Mouse (Mus musculus) forebrain, embryonic 12.5 days (tissue): ENCODE results near the gene Dyrk1a. TPM values are rescaled to one million over a fixed set of nuclear protein-coding genes. Genes with fewer than 3 reads are reported as not detected.

ENCODE experiments used
- ATAC-seq: fragments of 200-750 bp; cut with Nextera tagmentation; 2 replicates; pipeline ENCODE4 v1.8.0; 2017; ENCODE audit warnings: moderate TSS enrichment; ENCODE audit not compliant: low FRiP score
- H3K27ac ChIP-seq: fragments of 300-500 bp; sonication (generic); 2 replicates; pipeline ENCODE4 v1.5.1; 2016; ENCODE audit warnings: mild to moderate bottlenecking
- H3K27me3 ChIP-seq: fragments of 300-500 bp; sonication (generic); 2 replicates; pipeline ENCODE4 v1.6.1; 2016; ENCODE audit warnings: mild to moderate bottlenecking
- H3K36me3 ChIP-seq: fragments of 300-500 bp; sonication (generic); replicated peaks from 2 replicates; pipeline ENCODE4 v1.6.1; 2016; ENCODE audit warnings: mild to moderate bottlenecking
- H3K4me1 ChIP-seq: fragments of 300-500 bp; sonication (generic); 2 replicates; pipeline ENCODE4 v1.6.1; 2016
- H3K4me2 ChIP-seq: fragments of 300-500 bp; sonication (generic); 2 replicates; pipeline ENCODE4 v1.6.1; 2016; ENCODE audit warnings: mild to moderate bottlenecking, moderate library complexity
- H3K4me3 ChIP-seq: fragments of 300-500 bp; sonication (generic); replicated peaks from 2 replicates; pipeline ENCODE4 v1.5.1; 2016; ENCODE audit warnings: mild to moderate bottlenecking
- H3K9ac ChIP-seq: fragments of 300-500 bp; sonication (generic); 2 replicates; pipeline ENCODE4 v1.6.1; 2016; ENCODE audit warnings: mild to moderate bottlenecking
- H3K9me3 ChIP-seq: fragments of 300-500 bp; sonication (generic); 2 replicates; pipeline ENCODE4 v1.6.1; 2016
- whole genome bisulfite sequencing: fragments of 180-500 bp; shearing (Covaris S2); methylation state at CpG from one replicate; pipeline ENCODE4 v1.1.7; 2016; 5-methylcytosine and 5-hydroxymethylcytosine counted together
- polyA plus RNA-seq: library from polyadenylated mRNA; unstranded; fragments of >200 nt; fragmentation: Nextera tagmentation; extraction: Ambion mirVana; gene quantifications from 2 replicates; pipeline ENCODE4 v1.2.1, GENCODE M21; 2016

Gene Dyrk1a
- polyA plus RNA-seq, 1 experiment from 2014 or later, result 12.0 TPM

DNA sequence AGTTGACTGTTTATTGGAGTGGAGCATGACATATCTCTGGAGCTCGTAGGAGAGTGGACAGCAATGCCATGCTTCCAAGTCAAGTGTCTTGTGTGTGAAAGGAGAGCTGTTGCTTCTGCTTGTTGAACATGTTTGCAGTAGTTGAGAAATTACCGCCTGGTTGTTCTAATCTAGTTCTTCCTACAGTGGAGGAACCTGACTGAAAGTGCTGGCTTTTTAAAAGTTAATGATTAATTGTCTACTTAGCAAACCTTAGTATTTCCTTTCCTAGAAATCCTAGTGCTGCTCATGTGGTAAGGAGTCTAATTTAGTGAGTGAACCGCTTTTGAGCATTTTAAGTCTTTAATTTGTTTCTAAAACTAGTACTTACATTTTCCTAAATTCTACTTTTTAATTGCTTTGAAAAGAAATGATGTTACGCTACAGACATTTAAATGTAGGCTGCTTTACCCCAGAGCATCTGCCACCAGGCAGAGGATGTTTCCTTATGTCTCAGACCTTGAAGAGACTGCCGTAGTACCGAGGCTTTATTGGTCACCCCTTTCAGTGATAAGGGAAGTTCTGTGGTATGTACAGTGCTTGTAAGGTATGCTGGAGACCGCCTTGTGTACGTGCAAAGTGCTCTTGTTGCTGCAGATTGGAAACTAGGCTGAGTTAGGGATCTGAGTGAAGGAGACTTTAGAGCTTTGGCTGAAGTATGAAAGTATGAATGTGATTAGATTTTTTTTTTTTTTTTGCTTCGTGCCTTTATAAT lies 59.3 kb downstream of the Dyrk1a start:
- ATAC-seq, result no peak

DNA sequence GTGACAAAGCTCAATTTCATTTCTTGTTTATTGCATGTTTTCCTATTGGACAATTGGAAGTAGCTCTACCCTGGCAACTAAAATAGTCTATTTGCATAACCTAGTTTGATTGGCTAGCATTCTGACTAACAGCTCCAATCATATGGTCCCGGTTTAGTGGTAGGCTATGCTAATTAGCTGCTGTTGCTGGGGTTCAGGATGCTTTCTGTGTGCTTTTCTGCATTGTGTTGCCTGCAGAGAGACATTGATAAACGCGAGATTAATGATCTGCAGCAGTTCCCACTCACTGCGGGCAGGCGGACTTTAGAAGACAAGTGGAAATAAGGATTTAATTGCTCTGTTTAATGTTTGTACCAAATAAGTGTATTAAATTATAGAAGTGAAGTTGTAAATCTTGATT lies 62.2 kb downstream of the Dyrk1a start:
- H3K36me3 ChIP-seq, result no peaks in the 10 kb centered on the region; the same call in 1 of the 2 replicates
- H3K9ac ChIP-seq, result no peak overlapping the region
- H3K27ac ChIP-seq, result peak overlapping the region; percentile 31; the same call in 1 of the 2 replicates
- peaks cover 33% of the 10 kb centered on the region for H3K4me1 ChIP-seq
- WGBS, result 5% methylated on average over 5 of the region's 5 CpGs
- ATAC-seq, result peak; percentile 96
- H3K9me3 ChIP-seq, result no peaks in the 10 kb centered on the region
- H3K4me3 ChIP-seq, result no peak overlapping the region
- no peak overlapping the region for H3K4me2 ChIP-seq
- H3K27me3 ChIP-seq, result no peaks in the 10 kb centered on the region

More for the DNA sequence above, 59.3 kb downstream of the Dyrk1a start:
- WGBS, result 89% methylated on average over 9 of the region's 9 CpGs
- Histone ChIP-seq H3K4me1 (peaks cover 43% of the 10 kb centered on the region), H3K27ac (no peak overlapping the region), H3K4me2 (no peak overlapping the region), H3K36me3 (no peaks in the 10 kb centered on the region; the same call in 1 of the 2 replicates), H3K4me3 (no peak overlapping the region), H3K27me3 (no peaks in the 10 kb centered on the region), H3K9ac (no peak overlapping the region), H3K9me3 (no peaks in the 10 kb centered on the region)

DNA sequence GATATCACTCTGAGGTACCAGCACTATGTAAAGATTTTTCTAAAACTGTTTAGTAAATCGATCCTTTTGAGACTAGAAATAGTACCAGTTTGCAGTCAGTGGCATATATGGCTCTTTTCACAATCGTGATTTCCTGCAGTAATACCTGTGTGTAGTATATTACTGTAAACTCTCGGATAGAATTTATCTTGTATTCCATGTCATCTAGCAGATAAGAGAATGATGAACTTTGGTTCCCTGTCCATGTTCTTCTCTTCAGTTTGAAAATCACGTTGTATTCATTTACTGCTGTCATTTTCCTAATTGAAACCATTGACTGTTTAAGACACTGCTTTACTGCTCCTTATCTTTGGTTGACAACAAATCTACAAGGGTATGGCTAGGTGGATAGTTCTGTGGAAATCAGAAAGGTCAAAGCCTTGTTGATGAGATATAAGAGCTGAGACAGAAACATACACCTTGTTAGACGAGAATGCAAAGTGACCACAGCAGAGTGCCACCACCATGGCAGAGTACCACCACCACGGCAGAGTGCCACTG lies 62.7 kb downstream of the Dyrk1a start:
- no peaks in the 10 kb centered on the region for H3K9me3 ChIP-seq
- WGBS, result 79% methylated on average over 6 of the region's 6 CpGs
- H3K4me3 ChIP-seq, result no peak overlapping the region
- no peaks in the 10 kb centered on the region for H3K27me3 ChIP-seq
- peaks cover 32% of the 10 kb centered on the region for H3K4me1 ChIP-seq
- H3K4me2 ChIP-seq, result no peak overlapping the region
- 0 out of 2 replicates have a peak overlapping the region, but pooled peaks have one; percentile 26 for H3K27ac ChIP-seq
- H3K36me3 ChIP-seq, result no peaks in the 10 kb centered on the region
- no peak overlapping the region for H3K9ac ChIP-seq
- peak; percentile 12; the same call in 1 of the 2 replicates for ATAC-seq

DNA sequence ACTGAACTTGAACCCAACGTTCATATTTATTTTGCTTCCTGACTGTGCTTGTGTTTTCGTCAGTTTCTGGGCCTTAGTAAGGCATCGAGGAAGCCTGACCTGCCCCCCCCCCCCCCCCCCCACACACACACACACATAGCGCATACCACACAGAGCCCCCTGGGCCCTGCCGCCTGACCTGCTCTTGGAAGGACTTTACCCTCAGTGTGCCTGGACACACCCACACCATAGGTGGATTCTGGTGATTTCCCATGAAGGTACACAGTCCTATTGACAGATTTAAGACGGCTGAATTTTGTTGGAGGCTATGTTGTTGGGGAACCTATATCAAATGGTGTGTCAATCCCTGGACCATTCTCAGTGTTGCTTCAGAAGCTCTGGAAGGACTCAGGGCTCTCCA lies 63.2 kb downstream of the Dyrk1a start:
- Histone ChIP-seq H3K27me3 (no peaks in the 10 kb centered on the region), H3K9ac (no peak overlapping the region), H3K27ac (0 out of 2 replicates have a peak overlapping the region, but pooled peaks have one; percentile 26), H3K9me3 (no peaks in the 10 kb centered on the region), H3K4me1 (peaks cover 28% of the 10 kb centered on the region), H3K4me3 (no peak overlapping the region), H3K4me2 (no peak overlapping the region), H3K36me3 (no peaks in the 10 kb centered on the region)
- ATAC-seq, result no peak
- 83% methylated on average over 6 of the region's 6 CpGs for WGBS

DNA sequence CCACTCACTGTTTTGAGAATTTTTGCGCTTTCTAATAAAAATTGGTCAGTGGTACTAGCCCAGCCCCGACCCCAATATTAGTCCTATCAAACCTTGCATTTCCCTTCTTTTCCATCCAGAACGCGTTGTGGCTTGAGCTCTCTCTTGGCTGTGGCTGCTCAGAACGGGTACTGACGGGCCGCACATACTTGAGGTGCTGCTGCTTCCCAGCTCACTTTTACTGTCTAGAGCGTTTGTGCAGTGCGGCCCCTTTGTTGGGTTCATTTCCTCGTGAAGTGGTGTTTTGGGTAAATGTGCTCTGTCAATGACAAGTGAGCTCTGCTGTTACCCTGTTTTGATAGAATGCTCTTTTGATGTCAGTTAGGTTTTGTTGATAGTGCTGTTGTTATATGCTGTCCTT lies 67.6 kb downstream of the Dyrk1a start:
- 0 out of 2 replicates have a peak overlapping the region, but pooled peaks have one; percentile 32 for H3K27ac ChIP-seq
- no peak overlapping the region for H3K4me3 ChIP-seq
- no peak for ATAC-seq
- H3K4me1 ChIP-seq, result peaks cover 16% of the 10 kb centered on the region
- no peak overlapping the region for H3K9ac ChIP-seq
- peaks cover 9% of the 10 kb centered on the region; the same call in 1 of the 2 replicates for H3K36me3 ChIP-seq
- H3K4me2 ChIP-seq, result no peak overlapping the region
- no peaks in the 10 kb centered on the region for H3K27me3 ChIP-seq
- no peaks in the 10 kb centered on the region for H3K9me3 ChIP-seq
- WGBS, result 72% methylated on average over 10 of the region's 10 CpGs

DNA sequence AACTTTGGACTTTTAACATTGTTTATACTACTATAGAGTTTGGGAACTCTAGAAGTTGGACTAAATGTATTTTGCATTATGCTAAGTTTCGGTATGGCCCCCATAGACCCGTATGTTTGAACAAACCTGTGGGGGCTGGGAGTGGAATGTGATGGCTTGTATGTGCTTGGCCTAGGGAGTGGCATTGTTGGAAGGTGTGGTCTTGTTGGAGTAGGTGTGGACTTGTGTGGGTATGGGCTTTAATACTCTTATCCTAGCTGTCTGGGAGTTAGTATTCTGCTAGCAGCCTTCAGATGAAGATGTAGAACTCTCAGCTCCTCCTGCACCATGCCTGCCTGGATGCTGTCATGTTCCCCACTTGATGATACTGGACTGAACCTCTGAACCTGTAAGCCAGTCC lies 72.0 kb downstream of the Dyrk1a start:
- WGBS, result 95% methylated on average over 2 of the region's 2 CpGs
- no peak overlapping the region for H3K4me3 ChIP-seq
- H3K4me1 ChIP-seq, result peaks cover 4% of the 10 kb centered on the region; the same call in 1 of the 2 replicates
- no peaks in the 10 kb centered on the region for H3K27me3 ChIP-seq
- H3K9me3 ChIP-seq, result no peaks in the 10 kb centered on the region
- H3K4me2 ChIP-seq, result no peak overlapping the region
- peaks cover 9% of the 10 kb centered on the region; the same call in 1 of the 2 replicates for H3K36me3 ChIP-seq
- no peak for ATAC-seq
- H3K27ac ChIP-seq, result no peak overlapping the region
- H3K9ac ChIP-seq, result no peak overlapping the region

DNA sequence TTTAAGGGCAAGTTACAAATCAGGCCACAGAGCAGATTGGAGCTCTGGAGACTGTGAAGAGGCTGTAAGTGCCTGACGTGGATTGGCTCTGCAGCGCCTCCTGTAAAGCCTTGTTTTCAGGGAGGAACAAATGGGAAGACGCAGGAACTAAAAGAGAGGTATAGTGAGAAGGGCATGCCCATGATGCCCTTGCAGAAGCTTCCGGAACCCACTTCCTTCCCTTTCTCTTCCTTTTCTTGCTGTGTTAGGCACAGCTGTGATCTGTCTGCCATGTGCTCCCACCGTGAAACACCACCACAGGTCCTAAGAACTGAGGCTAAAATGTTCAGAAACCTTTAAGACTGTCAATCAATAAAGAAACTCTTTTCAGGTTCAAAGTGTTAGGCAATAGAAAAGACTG lies 77.3 kb downstream of the Dyrk1a start:
- 80% methylated on average over 5 of the region's 5 CpGs for WGBS
- no peak overlapping the region for H3K9ac ChIP-seq
- no peak overlapping the region for H3K27ac ChIP-seq
- ATAC-seq, result no peak
- H3K9me3 ChIP-seq, result no peaks in the 10 kb centered on the region
- no peak overlapping the region for H3K4me3 ChIP-seq
- H3K27me3 ChIP-seq, result no peaks in the 10 kb centered on the region
- H3K4me2 ChIP-seq, result no peak overlapping the region
- H3K36me3 ChIP-seq, result no peaks in the 10 kb centered on the region
- H3K4me1 ChIP-seq, result peaks cover 23% of the 10 kb centered on the region

DNA sequence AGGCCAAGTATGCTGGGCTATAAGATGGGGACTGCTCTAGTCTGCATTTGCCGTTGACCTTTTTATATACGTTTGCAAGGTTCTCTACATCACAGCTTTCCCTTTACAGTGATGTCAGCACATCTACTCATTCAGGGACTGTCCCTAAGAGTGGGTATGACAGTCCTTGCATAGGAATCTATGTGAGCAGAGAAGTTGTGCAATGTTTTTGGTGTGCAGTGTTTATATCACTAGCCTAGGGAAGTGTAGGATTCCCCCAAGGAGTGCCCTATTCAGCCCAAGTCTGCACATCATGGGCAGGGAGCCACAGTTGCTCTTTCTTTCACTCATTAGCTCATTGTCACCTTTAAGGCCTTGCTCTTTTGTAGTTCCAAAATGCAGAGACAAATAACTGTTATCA lies 78.1 kb downstream of the Dyrk1a start:
- Histone ChIP-seq H3K4me2 (no peak overlapping the region), H3K4me1 (peaks cover 23% of the 10 kb centered on the region), H3K9me3 (no peaks in the 10 kb centered on the region), H3K27me3 (no peaks in the 10 kb centered on the region), H3K4me3 (no peak overlapping the region), H3K27ac (no peak overlapping the region), H3K36me3 (no peaks in the 10 kb centered on the region), H3K9ac (no peak overlapping the region)
- 84% methylated on average over 2 of the region's 2 CpGs for whole genome bisulfite sequencing
- no peak for ATAC-seq

DNA sequence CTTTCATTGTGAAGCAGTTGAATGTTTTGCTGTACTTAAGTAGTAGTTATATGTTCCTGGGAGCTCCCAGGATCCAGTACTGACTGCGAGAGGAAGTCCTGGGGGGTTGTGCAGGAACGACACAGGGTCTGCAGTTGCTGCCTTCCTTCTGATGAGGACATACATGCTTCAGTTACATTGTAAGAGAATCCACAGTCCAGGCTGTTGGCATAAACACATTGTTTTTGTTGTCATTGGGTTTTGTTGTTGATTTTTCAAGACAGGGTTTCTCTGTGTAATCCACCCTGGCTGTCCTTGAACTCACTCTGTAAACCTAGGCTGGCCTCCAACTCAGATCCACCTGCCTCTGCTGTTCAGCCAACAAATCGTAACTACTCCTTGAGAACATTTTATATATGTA lies 80.1 kb downstream of the Dyrk1a start:
- no peak for ATAC-seq
- Histone ChIP-seq H3K4me1 (peaks cover 29% of the 10 kb centered on the region), H3K9ac (no peak overlapping the region), H3K27me3 (no peaks in the 10 kb centered on the region), H3K9me3 (no peaks in the 10 kb centered on the region), H3K36me3 (no peaks in the 10 kb centered on the region), H3K27ac (no peak overlapping the region), H3K4me3 (no peak overlapping the region), H3K4me2 (no peak overlapping the region)
- WGBS, result 95% methylated on average over 3 of the region's 3 CpGs

DNA sequence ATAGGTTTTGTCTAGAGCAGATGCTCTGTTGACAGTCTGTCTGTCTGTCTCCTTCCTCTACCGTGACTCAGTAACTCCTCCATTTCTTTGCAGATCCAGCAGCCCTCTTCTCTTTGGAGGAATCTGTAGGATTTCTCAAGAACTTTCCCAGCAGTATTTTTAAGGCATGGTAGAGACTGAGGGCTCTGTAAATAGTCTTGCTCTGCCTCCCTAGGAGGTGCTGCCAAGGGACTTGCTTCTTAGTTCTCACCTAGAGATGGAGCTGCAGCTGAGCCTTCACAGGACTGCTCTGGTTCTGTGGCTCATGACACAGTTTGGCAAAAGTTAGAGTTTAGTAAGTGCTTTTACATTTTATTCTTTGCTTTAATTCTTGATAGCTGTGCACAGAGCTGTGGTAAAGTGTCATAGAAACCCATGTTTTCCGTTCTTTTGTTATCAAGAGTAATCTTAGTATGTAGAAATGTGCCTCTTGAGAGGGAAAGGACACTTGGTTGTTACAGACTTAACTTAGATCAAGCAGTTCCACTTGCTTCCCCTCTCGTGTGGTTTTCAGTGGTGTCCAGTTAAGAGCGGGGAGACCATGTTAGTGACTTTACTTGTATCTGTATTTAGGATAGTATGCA lies 82.4 kb downstream of the Dyrk1a start:
- Histone ChIP-seq H3K9ac (no peak overlapping the region), H3K4me2 (no peak overlapping the region), H3K4me3 (no peak overlapping the region), H3K36me3 (no peaks in the 10 kb centered on the region), H3K27me3 (no peaks in the 10 kb centered on the region), H3K27ac (no peak overlapping the region), H3K4me1 (peaks cover 36% of the 10 kb centered on the region), H3K9me3 (no peaks in the 10 kb centered on the region)
- 73% methylated on average over 4 of the region's 4 CpGs for WGBS
- no peak for ATAC-seq

DNA sequence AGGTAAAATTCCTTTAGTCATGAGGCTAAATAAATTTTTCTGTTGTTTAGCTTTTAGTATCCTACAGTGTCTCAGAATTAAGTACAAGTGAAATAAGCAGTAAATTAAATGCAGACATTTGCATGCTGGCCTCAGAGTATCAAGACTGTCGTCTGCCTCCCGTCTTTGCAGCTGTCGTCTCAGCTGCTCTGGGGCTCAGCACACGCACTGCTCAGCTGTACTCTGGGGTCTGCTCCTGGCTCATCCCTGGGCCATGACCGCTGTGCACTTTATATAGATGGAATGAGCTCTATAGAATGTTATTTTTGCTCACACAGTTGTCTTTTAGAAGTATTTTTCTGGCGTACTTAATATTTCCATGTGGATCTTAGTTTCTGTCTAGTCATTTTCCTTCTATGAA lies 85.3 kb downstream of the Dyrk1a start:
- Histone ChIP-seq H3K9me3 (no peaks in the 10 kb centered on the region), H3K27me3 (no peaks in the 10 kb centered on the region), H3K4me1 (peaks cover 23% of the 10 kb centered on the region), H3K27ac (no peak overlapping the region), H3K4me2 (no peak overlapping the region), H3K36me3 (peaks cover 2% of the 10 kb centered on the region; the same call in 1 of the 2 replicates), H3K9ac (no peak overlapping the region), H3K4me3 (no peak overlapping the region)
- 68% methylated on average over 6 of the region's 6 CpGs for WGBS
- no peak for ATAC-seq

DNA sequence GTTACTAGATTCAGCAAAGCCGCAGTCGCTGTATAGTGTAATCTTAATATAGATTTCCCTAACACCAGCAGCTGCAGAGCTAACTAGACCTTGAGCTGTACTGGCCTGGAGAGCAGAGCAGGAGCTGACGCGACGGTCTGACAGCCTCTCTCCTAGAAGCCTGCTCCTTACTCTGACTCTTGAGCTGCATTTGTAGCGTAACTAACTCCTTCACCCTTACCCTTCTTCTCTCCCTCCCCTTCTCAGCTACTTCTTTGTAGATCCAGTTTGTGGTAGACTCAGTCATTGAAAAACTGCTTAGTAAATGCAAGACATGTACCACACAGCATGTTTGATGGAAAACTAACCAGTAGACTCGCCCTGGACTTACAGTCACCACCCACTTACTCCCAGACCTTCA lies 87.1 kb downstream of the Dyrk1a start:
- no peaks in the 10 kb centered on the region for H3K27me3 ChIP-seq
- H3K36me3 ChIP-seq, result peaks cover 4% of the 10 kb centered on the region; the same call in 1 of the 2 replicates
- no peak for ATAC-seq
- no peak overlapping the region for H3K27ac ChIP-seq
- H3K9ac ChIP-seq, result no peak overlapping the region
- WGBS, result 84% methylated on average over 7 of the region's 7 CpGs
- peaks cover 19% of the 10 kb centered on the region for H3K4me1 ChIP-seq
- H3K4me2 ChIP-seq, result no peak overlapping the region
- H3K4me3 ChIP-seq, result no peak overlapping the region
- H3K9me3 ChIP-seq, result no peaks in the 10 kb centered on the region
